Mouse (Mus musculus): Measurements from ENCODE around the gene Ddx56.
"Not testable (repeated sequence)": the region's sequence is repeated elsewhere in the genome, so short reads cannot be mapped to it uniquely, and the experiment has no call there.

The Ddx56 gene

DNA sequence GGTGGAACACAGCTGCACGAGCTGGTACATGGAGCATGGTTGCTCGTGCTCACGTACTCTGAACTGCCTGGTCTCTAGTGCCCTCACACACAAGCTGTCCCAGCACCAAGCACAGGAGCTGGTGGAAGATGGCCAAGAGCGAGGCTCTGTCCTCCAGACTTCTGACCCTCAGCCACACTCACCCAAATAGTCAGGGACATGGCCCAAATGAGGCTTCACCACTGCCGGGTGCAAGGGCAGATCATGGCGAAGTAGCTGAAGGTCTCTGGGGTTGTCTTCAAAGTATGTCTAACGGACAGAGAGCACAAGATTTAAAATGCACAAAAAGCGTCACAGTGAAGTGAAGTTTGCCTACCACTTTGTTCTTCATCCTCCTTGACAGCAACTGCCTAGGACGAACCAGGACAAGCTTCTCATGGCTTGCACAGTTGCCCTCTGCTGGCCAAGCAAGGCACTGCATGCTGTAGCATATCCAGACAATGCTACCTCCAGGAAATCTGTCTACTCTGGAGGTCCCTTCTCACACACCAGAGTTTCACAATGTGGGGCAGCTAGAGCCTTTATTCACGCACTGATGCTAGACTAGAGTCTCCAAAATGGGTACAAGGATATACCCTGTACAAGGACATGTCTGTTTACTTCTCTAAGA, 6.0 kb downstream of the Ddx56 start:
- DNase-seq (ENCODE audit: low spot score): no peak

DNA sequence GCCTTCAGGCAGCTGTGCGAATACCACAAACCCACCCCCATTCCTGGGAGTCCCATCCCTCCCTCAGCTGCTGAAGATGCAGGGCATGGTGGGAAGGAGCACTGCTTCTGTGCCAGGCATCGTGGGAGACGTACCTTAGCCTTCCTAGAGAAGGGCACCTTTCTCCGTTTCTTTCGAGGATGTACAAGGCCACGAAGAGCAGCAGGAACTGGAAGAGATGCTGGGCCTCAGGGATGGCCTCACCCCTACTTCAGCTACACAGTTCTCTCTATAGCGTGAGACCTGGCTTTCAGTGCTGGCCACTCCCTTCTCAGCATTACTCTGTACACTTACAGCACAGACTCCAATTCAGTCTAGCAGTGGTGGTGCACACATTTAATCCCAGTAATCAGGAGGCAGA, 8.2 kb downstream of the Ddx56 start:
- no peak for DNase-seq (ENCODE audit: low spot score)

DNA sequence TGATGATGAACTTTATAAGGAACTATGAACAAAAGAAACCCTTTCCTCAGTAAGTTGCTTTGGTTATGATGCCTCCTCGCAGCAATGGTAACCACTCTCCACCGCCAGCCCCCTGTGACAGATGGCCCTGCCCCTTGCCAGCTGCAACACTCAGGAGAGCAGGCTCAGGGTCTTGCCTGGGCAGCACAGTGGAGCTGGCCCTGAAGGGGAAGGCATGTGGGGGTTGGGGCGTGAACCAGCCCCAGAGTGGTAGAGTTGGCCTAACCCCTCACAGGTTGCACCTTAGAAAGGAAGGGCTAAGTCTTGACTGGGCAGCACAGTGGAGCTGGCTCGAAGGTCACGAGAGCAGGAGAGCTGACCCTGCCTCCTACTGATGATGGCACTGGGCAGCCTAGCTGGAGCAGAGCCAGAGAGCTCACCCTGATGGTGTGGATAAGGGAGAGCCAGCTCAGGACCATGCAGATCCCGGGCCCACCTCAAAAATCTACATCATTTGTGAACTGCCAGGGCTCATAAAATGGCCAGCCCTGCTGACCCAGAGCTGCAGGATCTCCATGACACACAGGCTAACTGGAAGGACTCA, 11.0 kb downstream of the Ddx56 start:
- no peak for DNase-seq (ENCODE audit: low spot score)

DNA sequence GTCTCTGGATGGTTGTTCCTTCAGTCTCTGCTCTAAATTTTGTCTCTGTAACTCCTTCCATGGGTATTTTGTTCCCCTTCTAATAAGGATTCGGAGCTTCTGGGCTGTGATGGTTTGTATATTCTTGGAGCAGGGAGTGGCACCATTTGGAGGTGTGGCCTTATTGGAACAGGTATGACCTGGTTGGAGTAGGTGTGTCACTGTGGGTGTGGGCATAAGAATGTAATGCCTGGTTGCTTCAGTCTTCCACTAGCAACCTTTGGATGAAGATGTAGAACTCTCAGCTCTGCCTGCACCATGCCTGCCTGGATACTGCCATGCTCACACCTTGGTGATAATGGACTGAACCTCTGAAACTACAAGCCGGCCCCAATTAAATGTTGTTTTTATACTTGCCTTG, 13.0 kb downstream of the Ddx56 start:
- DNase-seq (ENCODE audit: low spot score): not testable (repeated sequence)

DNA sequence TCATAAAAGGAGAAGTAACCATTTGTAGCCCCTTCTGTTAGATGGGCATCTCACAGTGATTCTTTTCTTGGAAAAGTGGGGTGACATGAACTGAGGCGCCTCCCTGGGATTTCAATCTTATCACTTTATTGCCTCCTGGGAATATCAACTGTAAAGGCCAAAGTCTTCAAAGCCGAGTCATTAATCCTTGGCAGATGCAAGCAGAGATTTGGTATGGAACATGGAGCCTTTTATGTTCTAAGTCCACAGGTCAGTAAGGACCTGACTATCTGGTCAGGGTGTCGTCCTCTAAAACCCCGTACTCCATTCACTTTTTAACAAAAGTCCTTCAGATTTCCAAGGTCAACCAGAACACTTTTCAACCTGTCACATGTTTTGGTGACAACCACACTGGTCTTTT, 14.7 kb downstream of the Ddx56 start:
- DNase-seq (ENCODE audit: low spot score): no peak

DNA sequence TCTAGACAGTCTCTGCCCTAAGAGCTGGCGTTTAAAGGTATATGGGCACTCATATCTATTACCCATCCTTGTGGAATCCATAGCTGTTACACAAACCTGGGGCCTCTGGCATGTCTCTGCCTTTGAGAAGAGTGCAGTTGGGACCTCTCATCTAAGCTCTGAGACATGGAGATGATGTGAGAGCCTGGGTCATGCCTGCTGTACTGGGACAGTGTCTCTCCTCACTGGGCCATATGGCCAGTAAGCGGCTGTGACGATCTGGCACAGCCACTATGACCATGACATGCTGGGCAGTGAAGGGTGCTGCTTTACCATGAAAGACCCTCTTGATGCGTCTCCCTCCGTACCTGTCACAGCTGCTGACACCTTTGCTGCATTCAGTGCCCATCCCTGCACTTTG, 15.3 kb downstream of the Ddx56 start:
- no peak for DNase-seq (ENCODE audit: low spot score)

DNA sequence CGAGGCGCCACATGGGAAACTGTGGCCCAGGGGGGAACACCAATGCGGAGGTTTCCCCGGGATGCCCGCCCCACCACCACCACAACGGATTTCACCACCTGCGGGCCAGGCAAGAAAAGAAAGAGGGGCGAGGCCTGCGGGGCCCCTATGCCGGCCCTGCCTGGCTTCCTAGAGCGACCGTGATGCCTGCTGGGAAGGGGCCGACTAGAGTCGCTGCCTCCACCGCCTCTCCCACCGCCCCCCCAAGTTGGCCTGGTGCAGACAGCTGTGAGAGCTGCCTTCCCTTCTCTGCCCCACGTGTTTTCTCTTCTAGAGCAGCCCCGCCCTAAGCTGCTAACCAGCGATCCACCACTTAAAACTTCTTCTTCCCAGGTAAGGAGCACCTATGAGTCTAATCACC, 22.9 kb downstream of the Ddx56 start:
- no peak for DNase-seq (ENCODE audit: low spot score)

DNA sequence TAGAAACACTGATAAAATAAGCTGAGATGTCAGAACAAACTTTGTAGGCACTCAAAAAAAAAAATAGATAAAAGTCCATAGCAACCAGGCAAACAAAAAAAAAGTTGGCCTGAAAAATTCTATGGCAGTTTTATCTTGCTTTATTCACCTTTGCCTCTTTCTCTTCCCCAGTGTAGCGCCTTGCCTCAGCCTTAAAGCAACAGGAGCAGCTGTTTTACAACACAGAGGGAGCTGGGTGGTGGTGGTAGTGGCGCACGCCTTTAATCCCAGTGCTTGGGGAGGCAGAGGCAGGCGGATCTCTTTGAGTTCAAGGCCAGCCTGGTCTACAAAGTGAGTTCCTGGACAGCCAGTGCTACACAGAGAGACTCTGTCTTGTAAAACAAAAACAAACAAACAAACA, 34.5 kb downstream of the Ddx56 start:
- DNase-seq (ENCODE audit: low spot score): no peak

- DNase-seq (ENCODE audit: low spot score): no peak
Measured at GRCm38 (mm10) chr11:6230012-6230411, 37.6 kb downstream of the Ddx56 start, which contains the start of gene Npc1l1. Gene Npc1l1 (minus strand): TSS chr11:6230143.

DNA sequence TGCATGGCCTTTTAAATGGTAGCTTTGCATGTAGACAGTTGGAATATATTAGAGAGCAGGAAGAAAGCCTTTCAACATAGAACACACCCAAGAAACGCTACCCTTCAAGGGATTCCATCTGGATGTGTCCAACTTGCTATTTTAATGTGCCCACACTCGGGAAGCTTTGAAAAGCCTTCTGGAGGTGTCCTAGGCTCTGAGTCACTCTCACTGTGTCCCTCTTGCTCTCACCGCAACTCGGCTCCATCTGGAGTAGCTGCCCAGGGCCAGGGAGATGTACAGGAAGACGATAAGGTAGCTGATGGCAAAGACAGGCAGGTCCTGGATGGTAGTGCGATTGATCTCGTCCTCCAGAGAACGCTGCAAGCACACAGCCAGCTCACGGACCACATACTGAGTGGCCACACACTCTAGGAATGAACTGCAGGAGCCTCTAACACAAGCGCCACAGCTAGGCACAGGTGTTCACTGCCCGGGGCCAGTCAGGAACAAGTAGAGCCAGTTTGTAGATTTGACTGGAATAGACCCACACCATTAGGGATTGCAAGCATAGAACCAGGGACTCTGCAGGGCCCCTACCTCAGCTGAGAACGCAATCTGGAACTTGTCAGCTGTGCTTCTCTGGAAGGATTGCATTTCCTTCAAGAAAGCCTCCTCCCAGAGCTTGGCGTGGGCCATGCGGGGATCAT, 42.9 kb downstream of the Ddx56 start:
- no peak for DNase-seq (ENCODE audit: low spot score)

GRCm38 (mm10) chr11:6222187-6222586, 45.4 kb downstream of the Ddx56 start:
- DNase-seq (ENCODE audit: low spot score): no peak

GRCm38 (mm10) chr11:6219967-6220366, 47.6 kb downstream of the Ddx56 start:
- DNase-seq (ENCODE audit: low spot score): no peak

DNA sequence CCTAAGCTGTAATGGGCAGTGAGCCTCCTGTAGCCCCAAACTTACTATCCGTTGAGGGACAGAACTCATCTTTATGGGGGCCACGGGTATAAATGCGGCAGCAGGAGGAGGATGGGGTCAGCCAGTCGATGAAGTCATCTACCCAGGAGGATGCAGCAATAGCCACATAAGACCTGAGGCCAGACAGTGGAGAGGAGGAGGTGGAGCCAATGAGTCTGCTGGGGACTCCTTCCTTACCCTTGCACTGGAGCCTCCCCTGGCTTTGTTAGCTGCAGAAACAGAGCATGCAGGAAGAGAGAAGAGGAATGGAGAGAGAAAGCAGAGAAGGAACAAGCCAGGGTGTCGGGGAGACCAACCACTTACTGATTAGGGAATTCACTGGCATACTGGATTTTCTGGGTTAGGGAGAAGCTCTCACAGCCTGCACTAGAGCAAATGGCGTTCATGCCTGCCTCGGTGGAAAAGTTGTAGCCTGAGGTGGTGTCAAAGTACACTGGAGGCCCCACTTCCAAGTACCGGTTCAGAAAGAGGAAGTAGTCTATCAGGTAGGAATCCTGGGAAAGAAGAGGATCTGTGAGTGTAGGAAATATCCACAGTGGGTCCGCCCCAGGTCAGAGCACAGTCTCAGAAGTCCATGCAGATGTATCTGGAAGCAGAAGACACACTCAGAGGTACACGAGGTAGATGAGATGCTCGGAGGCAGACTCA, 49.2 kb downstream of the Ddx56 start:
- no peak for DNase-seq (ENCODE audit: low spot score)

GRCm38 (mm10) chr11:6216834-6217233, 50.7 kb downstream of the Ddx56 start:
- DNase-seq (ENCODE audit: low spot score): no peak
